In the genomic region with DNA sequence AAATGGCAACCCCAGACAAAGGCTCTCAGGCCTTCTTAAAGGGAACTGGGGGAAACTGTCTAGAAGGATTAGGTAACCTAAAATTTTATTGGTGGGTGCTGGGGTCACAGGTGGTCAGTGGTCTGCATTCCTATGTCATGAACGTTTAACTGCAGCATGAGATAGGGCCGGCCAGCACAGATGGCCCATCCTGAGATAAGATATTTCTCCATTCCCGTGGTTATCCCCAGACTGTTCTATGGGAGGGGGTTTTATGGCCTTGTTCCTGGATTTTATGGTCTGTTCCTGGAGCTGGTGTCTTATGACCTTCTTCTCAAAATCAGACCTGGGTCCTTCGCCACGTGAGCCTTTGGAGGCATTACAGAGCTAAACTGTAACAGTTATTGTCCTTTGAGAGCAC, we compare ENCODE assay signal across 30 mouse cellular contexts.
"Had no signal": no experiment of that assay in that cellular context is flagged by ENCODE, and none has a peak within 500 bp of the region (broad histone marks: within the 10 kb centered on the region; RNA-seq: fewer than 3 reads in every experiment).

No protein-coding gene starts in this region.

- ATAC-seq: liver, embryonic 12.5 days; liver, postnatal 0 days; lung, postnatal 0 days; midbrain, embryonic 13.5 days; midbrain, embryonic 16.5 days had no signal

- DNase-seq: left cerebral cortex, postnatal 4 days; liver; liver, embryonic 13.5 days; liver, postnatal 0 days; lung, adult 18-20 months; lung, adult 2 months; lung, embryonic 14.5 days; lung, postnatal 10 days; lung, postnatal 14 days; lung, postnatal 36 days; lung, postnatal 4 days; midbrain, embryonic 14.5 days had no signal

- H3K4me3 ChIP-seq: limb, embryonic 12.5 days; limb, embryonic 13.5 days; limb, embryonic 15.5 days; liver, embryonic 12.5 days; liver, embryonic 13.5 days; liver, embryonic 15.5 days; lung, embryonic 15.5 days; megakaryocyte, embryonic 14.5 days; midbrain, embryonic 10.5 days; midbrain, embryonic 12.5 days; midbrain, embryonic 13.5 days; myocyte; neural tube, embryonic 12.5 days; neural tube, embryonic 13.5 days had no signal

- H3K9me3 ChIP-seq: limb, embryonic 12.5 days; limb, embryonic 13.5 days; limb, embryonic 15.5 days; liver, embryonic 12.5 days; liver, embryonic 13.5 days; liver, embryonic 15.5 days; lung, embryonic 15.5 days; megakaryocyte, embryonic 14.5 days; midbrain, embryonic 10.5 days; midbrain, embryonic 12.5 days; midbrain, embryonic 13.5 days; neural tube, embryonic 12.5 days; neural tube, embryonic 13.5 days had no signal

- H3K27me3 ChIP-seq: liver, embryonic 12.5 days; liver, embryonic 13.5 days; liver, embryonic 15.5 days; lung, embryonic 15.5 days; midbrain, embryonic 12.5 days; midbrain, embryonic 13.5 days; neural tube, embryonic 12.5 days; neural tube, embryonic 13.5 days had no signal

- H3K27ac ChIP-seq: limb, embryonic 12.5 days; limb, embryonic 13.5 days; limb, embryonic 15.5 days; liver, embryonic 12.5 days; liver, embryonic 13.5 days; liver, embryonic 14.5 days; liver, embryonic 15.5 days; lung, embryonic 15.5 days; macrophage; midbrain, embryonic 10.5 days; midbrain, embryonic 12.5 days; midbrain, embryonic 13.5 days; neural tube, embryonic 12.5 days; neural tube, embryonic 13.5 days had no signal

- H3K36me3 ChIP-seq: limb, embryonic 12.5 days; limb, embryonic 13.5 days; limb, embryonic 15.5 days; liver, embryonic 12.5 days; liver, embryonic 13.5 days; liver, embryonic 15.5 days; lung, embryonic 15.5 days; midbrain, embryonic 10.5 days; midbrain, embryonic 12.5 days; midbrain, embryonic 13.5 days; neural tube, embryonic 12.5 days; neural tube, embryonic 13.5 days had no signal

- H3K4me1 ChIP-seq: limb, embryonic 15.5 days; liver, embryonic 12.5 days; liver, embryonic 13.5 days; liver, embryonic 15.5 days; megakaryocyte, embryonic 14.5 days; midbrain, embryonic 10.5 days; midbrain, embryonic 13.5 days; neural tube, embryonic 12.5 days had no signal

- H3K4me2 ChIP-seq: limb, embryonic 12.5 days; limb, embryonic 13.5 days; limb, embryonic 15.5 days; liver, embryonic 11.5 days; liver, embryonic 12.5 days; liver, embryonic 13.5 days; liver, embryonic 15.5 days; lung, embryonic 14.5 days; lung, embryonic 15.5 days; midbrain, embryonic 12.5 days; midbrain, embryonic 13.5 days; neural tube, embryonic 12.5 days; neural tube, embryonic 13.5 days had no signal

- H3K9ac ChIP-seq: limb, embryonic 12.5 days; limb, embryonic 13.5 days; limb, embryonic 15.5 days; liver, embryonic 12.5 days; liver, embryonic 13.5 days; liver, embryonic 14.5 days; liver, embryonic 15.5 days; liver, postnatal 0 days; lung, embryonic 14.5 days; lung, embryonic 15.5 days; midbrain, embryonic 12.5 days; midbrain, embryonic 13.5 days; neural tube, embryonic 12.5 days; neural tube, embryonic 13.5 days had no signal
